Mouse (Mus musculus) layer of hippocampus, adult 6 months (tissue): ENCODE data around the gene Klk1. TPM values are rescaled to one million over a fixed set of nuclear protein-coding genes. Genes with fewer than 3 reads are reported as not detected.

Experiments
- long read RNA-seq, 2 experiments: library from polyadenylated mRNA; unstranded; transcript quantifications; one replicate each; pipeline ENCODE4 v2.0.0; 2019 to 2020
- polyA plus RNA-seq: library from polyadenylated mRNA; unstranded; fragments of <200 nt; fragmentation: Nextera tagmentation; gene quantifications from 2 replicates; pipeline ENCODE4 v1.2.3, GENCODE M21; 2021

Gene Klk1
- polyA plus RNA-seq = not detected in 2 replicates
- long read RNA-seq, experiment 1 = 0 reads
- long read RNA-seq, experiment 2 = 0 reads

DNA sequence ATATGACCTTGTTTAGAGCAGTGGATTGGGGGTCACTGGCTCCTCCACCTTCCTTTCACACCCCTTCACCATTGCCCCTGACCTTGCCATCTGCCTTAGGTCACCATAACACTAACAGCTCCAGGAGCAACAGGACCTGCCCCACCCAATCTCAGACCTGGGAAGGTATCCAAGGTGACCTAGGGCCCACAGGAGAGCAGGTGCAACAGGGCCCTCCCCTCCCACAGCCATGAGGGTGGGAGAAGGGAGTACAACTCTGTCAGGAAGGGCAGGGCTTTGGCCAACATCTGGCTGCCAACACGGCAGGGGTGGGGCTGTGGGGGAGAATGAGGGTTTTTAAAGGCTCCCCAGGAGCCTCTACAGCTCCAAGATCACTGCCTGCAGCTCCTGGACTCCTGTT lies at the start of gene Klk1:
TSS of gene Klk1 (plus strand) at position 285 of the 400 bp plus-strand sequence.

GRCm38 (mm10) chr7:44187936-44188335 lies 37.2 kb upstream of the Klk1 start, which contains the start of gene Klk1b24:
TSS of gene Klk1b24 (plus strand) at chr7:44188236.

DNA sequence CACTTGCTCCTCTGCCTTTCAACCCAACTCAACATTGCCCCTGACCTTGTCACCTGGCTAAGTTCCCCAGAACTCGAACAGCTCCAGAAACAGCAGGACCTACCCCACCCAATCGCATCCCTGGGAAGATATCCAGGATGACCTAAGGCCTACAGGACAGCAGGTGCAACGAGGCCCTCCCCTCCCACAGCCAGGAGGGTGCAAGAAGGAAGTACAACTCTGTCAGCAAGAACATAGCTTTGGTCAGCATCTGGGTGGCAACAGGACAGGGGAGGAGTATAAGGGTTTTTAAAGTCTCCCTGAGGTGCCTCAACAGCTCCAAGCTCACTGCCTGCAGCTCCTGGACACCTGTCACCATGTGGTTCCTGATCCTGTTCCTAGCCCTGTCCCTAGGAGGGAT lies 27.3 kb upstream of the Klk1 start, which contains the start of gene Klk1b3:
TSS of gene Klk1b3 (plus strand) at position 301 of the 400 bp plus-strand sequence.

DNA sequence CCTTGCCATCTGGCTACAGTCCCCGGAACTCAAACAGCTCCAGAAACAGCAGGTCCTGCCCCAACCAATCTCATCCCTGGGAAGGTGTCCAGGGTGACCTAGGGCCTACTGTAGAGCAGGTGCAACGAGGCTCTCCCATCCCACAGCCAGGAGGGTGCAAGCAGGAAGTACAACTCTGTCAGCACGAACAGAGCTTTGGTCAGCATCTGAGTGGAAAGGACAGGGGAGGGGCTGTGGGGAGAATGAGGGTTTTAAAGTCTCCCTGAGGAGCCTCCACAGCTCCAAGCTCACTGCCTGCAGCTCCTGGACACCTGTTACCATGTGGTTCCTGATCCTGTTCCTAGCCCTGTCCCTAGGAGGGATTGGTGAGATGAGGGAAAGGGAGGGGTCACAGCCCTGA lies 18.0 kb upstream of the Klk1 start, which contains the start of gene Klk1b4:
TSS of gene Klk1b4 (plus strand) at position 301 of the 400 bp plus-strand sequence.

GRCm38 (mm10) chr7:44215645-44216044 lies 9.5 kb upstream of the Klk1 start, which contains the start of gene Klk1b5:
TSS of gene Klk1b5 (plus strand) at chr7:44215945.

GRCm38 (mm10) chr7:44235909-44236308 lies 10.7 kb downstream of the Klk1 start, which contains the start of gene Gm36864:
TSS of gene Gm36864 (plus strand) at chr7:44236177.

DNA sequence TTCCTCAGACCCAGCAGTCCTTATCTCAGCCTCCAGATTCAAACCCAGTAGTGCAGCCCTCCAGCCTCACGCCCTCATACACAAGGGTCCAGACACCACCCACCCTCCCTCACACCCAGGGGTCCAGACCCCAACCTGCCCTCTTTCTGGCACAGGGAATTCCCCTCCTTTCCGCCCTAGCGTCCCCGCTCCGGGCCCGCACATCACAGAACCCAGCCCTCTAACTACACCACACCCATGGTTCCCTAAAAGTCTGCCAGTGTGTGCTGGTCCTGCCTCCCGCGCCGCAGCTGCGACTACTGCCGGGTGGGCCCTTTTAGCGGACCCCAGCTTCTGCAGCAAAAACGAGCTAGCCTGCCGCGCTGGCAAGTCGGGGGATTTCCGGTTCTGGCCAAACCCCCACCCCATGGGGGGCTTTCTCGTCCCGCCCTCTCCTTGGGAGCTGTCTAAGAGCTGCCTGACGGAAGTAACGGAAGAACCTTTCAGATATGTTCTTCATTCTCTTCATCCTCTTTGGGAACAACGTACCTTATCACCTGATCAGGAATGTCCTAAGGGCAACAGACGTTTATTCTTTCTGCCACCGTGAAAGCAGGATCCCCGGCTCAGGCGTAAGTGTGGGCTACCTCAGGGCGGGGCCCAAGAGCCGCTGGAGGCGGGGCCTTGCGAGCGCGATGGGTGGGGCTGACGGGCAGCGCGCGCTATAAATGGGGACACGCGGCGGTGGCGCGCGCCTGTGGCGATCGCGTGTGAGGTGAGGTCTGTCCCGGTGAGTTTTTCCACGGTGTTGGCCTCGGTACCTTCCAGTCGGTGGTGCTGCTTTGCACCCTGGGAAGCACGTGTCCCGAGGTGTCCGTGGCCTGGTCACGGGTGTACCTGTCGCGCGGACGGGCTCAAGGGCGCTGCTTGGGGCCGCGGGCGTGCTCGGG lies 21.2 kb downstream of the Klk1 start, which contains the start of the genes 1700028J19Rik and 2410002F23Rik:
TSS of gene 1700028J19Rik (minus strand) at position 641 of the 929 bp plus-strand sequence.
TSS of gene 2410002F23Rik (plus strand) at position 668 of the 929 bp plus-strand sequence.

GRCm38 (mm10) chr7:44257278-44257677 lies 32.1 kb downstream of the Klk1 start, which contains the start of gene Acp4:
TSS of gene Acp4 (minus strand) at chr7:44257378.

DNA sequence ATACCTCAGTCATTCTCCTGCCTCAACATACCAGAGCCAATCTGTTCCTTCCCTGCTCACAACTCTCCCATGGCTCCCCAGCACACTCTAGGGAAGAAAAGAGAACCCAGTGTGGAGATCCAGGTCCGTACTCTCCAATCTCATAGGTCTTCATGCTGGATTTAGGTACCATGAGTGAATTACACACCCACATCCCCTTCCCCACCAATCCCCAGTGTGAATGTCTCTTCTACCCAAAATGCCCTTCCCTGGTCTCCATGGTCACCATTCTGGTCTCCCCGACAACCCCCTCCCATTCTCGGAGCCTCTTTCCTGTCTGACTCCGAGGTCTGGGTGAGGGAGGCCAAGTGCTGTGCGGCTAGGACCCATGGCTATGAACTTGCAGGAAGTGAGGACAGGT lies 36.0 kb downstream of the Klk1 start, which contains the start of gene Gm15517:
TSS of gene Gm15517 (plus strand) at position 301 of the 400 bp plus-strand sequence.

Other genes with a start within 250 kb of the Klk1 start
- not detected in 2 replicates for gene Klk1b9, start 249.3 kb upstream of the Klk1 start, polyA plus RNA-seq
- gene Klk1b11, start 229.5 kb upstream of the Klk1 start, polyA plus RNA-seq = not detected in 2 replicates
- gene Klk1b26, start 213.2 kb upstream of the Klk1 start, polyA plus RNA-seq = not detected in 2 replicates
- 0.16 and 0.28 TPM in 2 replicates for gene Klk1b27, start 173.1 kb upstream of the Klk1 start, polyA plus RNA-seq
- gene Klk1b21, start 123.0 kb upstream of the Klk1 start, polyA plus RNA-seq = not detected in 2 replicates
- gene Klk1b22, start 112.7 kb upstream of the Klk1 start, polyA plus RNA-seq = not detected in 2 replicates
- gene Klk1b16, start 88.6 kb upstream of the Klk1 start, polyA plus RNA-seq = not detected in 2 replicates
- 0.23 TPM in 1 of 2 replicates, not detected in the other for gene Klk1b24, start 37.1 kb upstream of the Klk1 start, polyA plus RNA-seq
- gene Klk1b3, start 27.2 kb upstream of the Klk1 start, polyA plus RNA-seq = not detected in 2 replicates
- not detected in 2 replicates for gene Klk1b4, start 17.9 kb upstream of the Klk1 start, polyA plus RNA-seq
- not detected in 2 replicates for gene Klk1b5, start 9.4 kb upstream of the Klk1 start, polyA plus RNA-seq
- gene Gm36864, start 10.8 kb downstream of the Klk1 start, polyA plus RNA-seq = not detected in 2 replicates
- 1.8 and 2.1 TPM in 2 replicates for gene 1700028J19Rik, start 21.3 kb downstream of the Klk1 start, polyA plus RNA-seq
- 110 and 113 TPM in 2 replicates for gene 2410002F23Rik, start 21.4 kb downstream of the Klk1 start, polyA plus RNA-seq
- not detected in 2 replicates for gene Acp4, start 32.0 kb downstream of the Klk1 start, polyA plus RNA-seq
- gene Gm15517, start 36.1 kb downstream of the Klk1 start, polyA plus RNA-seq = not detected in 2 replicates
- gene Clec11a, start 81.5 kb downstream of the Klk1 start, polyA plus RNA-seq = 3.0 and 3.8 TPM in 2 replicates
- gene Shank1, start 84.9 kb downstream of the Klk1 start, polyA plus RNA-seq = 89.2 and 112 TPM in 2 replicates
- gene Syt3, start 158.7 kb downstream of the Klk1 start, polyA plus RNA-seq = 46.6 and 59.0 TPM in 2 replicates
- 1.5 and 2.1 TPM in 2 replicates for gene 1700008O03Rik, start 160.5 kb downstream of the Klk1 start, polyA plus RNA-seq
- gene Lrrc4b, start 203.7 kb downstream of the Klk1 start, polyA plus RNA-seq = 8.4 and 10.6 TPM in 2 replicates
- gene Aspdh, start 240.0 kb downstream of the Klk1 start, polyA plus RNA-seq = 0.99 and 1.0 TPM in 2 replicates
- 88.4 and 99.9 TPM in 2 replicates for gene Josd2, start 242.6 kb downstream of the Klk1 start, polyA plus RNA-seq